Mouse (Mus musculus): Measurements from ENCODE around the gene 1110002E22Rik. TPM values are rescaled to one million over a fixed set of nuclear protein-coding genes. Genes with fewer than 3 reads are reported as not detected.

Gene 1110002E22Rik
- polyA plus RNA-seq, 1 experiment from 2014 or later = 0.22 TPM

- Histone ChIP-seq H3K27ac (replicated peaks) (no peak overlapping the region), H3K4me1 (peaks cover 34% of the 10 kb centered on the region), H3K9me3 (no peaks in the 10 kb centered on the region), H3K36me3 (no peaks in the 10 kb centered on the region), H3K27me3 (no peaks in the 10 kb centered on the region), H3K4me3 (no peak overlapping the region), H3K4me2 (replicated peaks) (no peak overlapping the region), H3K9ac (replicated peaks) (no peak overlapping the region)
- 95% methylated on average over 12 of the region's 12 CpGs for WGBS
- ATAC-seq (replicated peaks) = no peak
These were observed 3.3 kb downstream of the 1110002E22Rik start for GRCm38 (mm10) chr3:138068103-138068502.

- 73% methylated on average over 18 of the region's 18 CpGs for WGBS
- Histone ChIP-seq H3K36me3 (no peaks in the 10 kb centered on the region), H3K4me2 (replicated peaks) (no peak overlapping the region), H3K9me3 (no peaks in the 10 kb centered on the region), H3K9ac (replicated peaks) (no peak overlapping the region), H3K4me3 (no peak overlapping the region), H3K27ac (replicated peaks) (no peak overlapping the region), H3K4me1 (peaks cover 22% of the 10 kb centered on the region), H3K27me3 (no peaks in the 10 kb centered on the region)
- no peak for ATAC-seq (replicated peaks)
These were observed 5.1 kb downstream of the 1110002E22Rik start for GRCm38 (mm10) chr3:138069756-138070511.

GRCm38 (mm10) chr3:138071004-138071403 lies 6.2 kb downstream of the 1110002E22Rik start:
- Histone ChIP-seq H3K27me3 (no peaks in the 10 kb centered on the region), H3K9ac (replicated peaks) (no peak overlapping the region), H3K4me3 (no peak overlapping the region), H3K9me3 (no peaks in the 10 kb centered on the region), H3K36me3 (no peaks in the 10 kb centered on the region), H3K4me1 (peaks cover 15% of the 10 kb centered on the region), H3K4me2 (replicated peaks) (no peak overlapping the region), H3K27ac (replicated peaks) (no peak overlapping the region)
- no peak for ATAC-seq (replicated peaks)
- WGBS = 4% methylated on average over 1 of the region's 1 CpGs

- 84% methylated on average over 10 of the region's 10 CpGs for WGBS
- no peak overlapping the region for H3K27ac ChIP-seq (replicated peaks)
- no peaks in the 10 kb centered on the region for H3K27me3 ChIP-seq
- no peaks in the 10 kb centered on the region for H3K36me3 ChIP-seq
- no peak overlapping the region for H3K4me2 ChIP-seq (replicated peaks)
- no peak for ATAC-seq (replicated peaks)
- peaks cover 10% of the 10 kb centered on the region for H3K4me1 ChIP-seq
- no peak overlapping the region for H3K9ac ChIP-seq (replicated peaks)
- H3K4me3 ChIP-seq = no peak overlapping the region
- H3K9me3 ChIP-seq = no peaks in the 10 kb centered on the region
These were observed 6.7 kb downstream of the 1110002E22Rik start for GRCm38 (mm10) chr3:138071476-138072073.

DNA sequence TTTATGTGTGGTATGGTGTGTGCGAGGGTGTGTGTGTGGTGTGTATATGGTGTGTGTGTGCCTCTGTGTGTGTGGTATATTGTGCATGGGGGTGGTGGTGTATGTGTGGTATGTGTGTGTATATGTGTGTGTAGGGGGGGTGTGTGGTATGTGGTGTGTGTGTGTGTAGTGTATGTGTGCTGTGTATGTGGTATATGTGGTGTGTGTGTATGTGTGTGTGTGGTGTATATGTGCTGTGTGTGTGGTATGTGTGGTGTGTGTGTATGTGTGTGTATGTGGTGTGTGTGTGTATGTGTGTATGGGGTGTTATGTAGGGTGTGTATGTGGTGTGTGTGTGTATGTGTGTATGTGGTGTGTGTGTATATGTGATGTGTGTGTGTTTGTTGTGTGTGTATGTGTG lies 9.4 kb downstream of the 1110002E22Rik start:
- H3K4me1 ChIP-seq = peaks cover 17% of the 10 kb centered on the region; the same call in 1 of the 2 replicates
- 100% methylated on average over 1 of the region's 1 CpGs for WGBS
- no peak for ATAC-seq (replicated peaks)

DNA sequence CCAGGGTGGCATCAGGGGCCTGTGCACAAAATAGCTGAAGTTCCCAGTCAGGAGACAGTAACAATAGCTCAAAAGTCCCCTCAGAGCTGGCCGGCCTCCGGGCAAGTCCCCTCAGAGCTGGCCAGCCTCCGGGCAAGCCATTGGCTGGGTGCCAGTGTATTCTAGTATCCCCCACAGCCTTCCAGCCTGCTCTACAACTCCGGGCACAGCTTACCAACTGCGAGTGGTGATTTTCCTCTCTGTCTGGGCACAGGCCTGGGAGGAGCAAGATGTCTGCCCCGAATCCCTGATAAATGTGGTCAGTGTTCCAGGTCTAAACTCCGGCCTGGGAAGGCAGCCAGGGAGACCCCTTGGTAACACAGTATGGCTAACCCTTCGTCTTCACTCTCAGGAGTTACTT lies 10.4 kb downstream of the 1110002E22Rik start:
- Histone ChIP-seq H3K27me3 (no peaks in the 10 kb centered on the region), H3K27ac (replicated peaks) (no peak overlapping the region), H3K36me3 (no peaks in the 10 kb centered on the region), H3K9ac (replicated peaks) (no peak overlapping the region), H3K4me1 (peaks cover 17% of the 10 kb centered on the region; the same call in 1 of the 2 replicates), H3K4me3 (no peak overlapping the region), H3K4me2 (replicated peaks) (no peak overlapping the region), H3K9me3 (no peaks in the 10 kb centered on the region)
- WGBS = 42% methylated on average over 8 of the region's 8 CpGs
- peak; percentile 44; the same call in 1 of the 2 replicates for ATAC-seq (replicated peaks)

More for the DNA sequence above, 9.4 kb downstream of the 1110002E22Rik start:
- H3K4me2 ChIP-seq (replicated peaks) = no peak overlapping the region
- H3K27ac ChIP-seq (replicated peaks) = no peak overlapping the region
- no peak overlapping the region for H3K4me3 ChIP-seq
- no peak overlapping the region for H3K9ac ChIP-seq (replicated peaks)
- no peaks in the 10 kb centered on the region for H3K9me3 ChIP-seq
- H3K36me3 ChIP-seq = no peaks in the 10 kb centered on the region
- no peaks in the 10 kb centered on the region for H3K27me3 ChIP-seq

- H3K36me3 ChIP-seq = no peaks in the 10 kb centered on the region
- peak; percentile 86 for ATAC-seq (replicated peaks)
- 38% methylated on average over 11 of the region's 11 CpGs for WGBS
These were observed 12.9 kb downstream of the 1110002E22Rik start for GRCm38 (mm10) chr3:138077476-138078340.

DNA sequence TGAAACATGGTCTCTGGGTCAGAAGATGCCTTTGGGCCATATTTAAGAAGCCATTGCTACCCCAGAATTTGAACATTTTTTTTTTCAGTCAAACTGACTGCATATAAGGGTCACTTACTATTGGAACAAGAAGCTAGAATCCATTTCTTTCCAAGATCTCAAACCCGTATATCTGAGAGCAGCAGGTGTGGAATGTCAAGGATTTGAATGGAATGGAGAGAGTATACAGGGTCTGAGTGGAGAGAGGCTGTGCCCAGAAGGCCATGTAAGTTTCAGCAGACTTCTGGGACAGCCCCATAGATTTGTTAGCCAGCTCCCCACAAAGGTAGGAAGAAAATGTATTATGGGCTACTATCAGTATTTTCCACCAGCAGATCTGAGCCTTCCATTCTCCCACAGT lies 13.8 kb downstream of the 1110002E22Rik start:
- 69% methylated on average over 1 of the region's 1 CpGs for WGBS

More at GRCm38 (mm10) chr3:138077476-138078340, 12.9 kb downstream of the 1110002E22Rik start:
- Histone ChIP-seq H3K4me3 (no peak overlapping the region), H3K4me2 (replicated peaks) (no peak overlapping the region; the same call in 1 of the 2 replicates), H3K9ac (replicated peaks) (no peak overlapping the region), H3K27me3 (no peaks in the 10 kb centered on the region), H3K4me1 (peaks cover 17% of the 10 kb centered on the region; the same call in 1 of the 2 replicates), H3K9me3 (no peaks in the 10 kb centered on the region), H3K27ac (replicated peaks) (peak overlapping the region; percentile 48; the same call in 1 of the 2 replicates)

GRCm38 (mm10) chr3:138083073-138083637 lies 18.3 kb downstream of the 1110002E22Rik start:
- ATAC-seq (replicated peaks) = no peak
- 83% methylated on average over 1 of the region's 1 CpGs for WGBS
- H3K9me3 ChIP-seq = no peaks in the 10 kb centered on the region
- no peaks in the 10 kb centered on the region for H3K36me3 ChIP-seq
- H3K27ac ChIP-seq (replicated peaks) = no peak overlapping the region
- H3K4me3 ChIP-seq = no peak overlapping the region
- H3K9ac ChIP-seq (replicated peaks) = no peak overlapping the region
- H3K4me2 ChIP-seq (replicated peaks) = no peak overlapping the region
- no peaks in the 10 kb centered on the region for H3K27me3 ChIP-seq
- H3K4me1 ChIP-seq = peaks cover 3% of the 10 kb centered on the region; the same call in 1 of the 2 replicates

More for the DNA sequence above, 13.8 kb downstream of the 1110002E22Rik start:
- no peaks in the 10 kb centered on the region for H3K36me3 ChIP-seq
- no peak overlapping the region for H3K9ac ChIP-seq (replicated peaks)
- no peak for ATAC-seq (replicated peaks)
- no peak overlapping the region for H3K4me2 ChIP-seq (replicated peaks)
- peaks cover 20% of the 10 kb centered on the region; the same call in 1 of the 2 replicates for H3K4me1 ChIP-seq
- H3K27ac ChIP-seq (replicated peaks) = no peak overlapping the region
- no peaks in the 10 kb centered on the region for H3K27me3 ChIP-seq
- no peak overlapping the region for H3K4me3 ChIP-seq
- no peaks in the 10 kb centered on the region for H3K9me3 ChIP-seq

DNA sequence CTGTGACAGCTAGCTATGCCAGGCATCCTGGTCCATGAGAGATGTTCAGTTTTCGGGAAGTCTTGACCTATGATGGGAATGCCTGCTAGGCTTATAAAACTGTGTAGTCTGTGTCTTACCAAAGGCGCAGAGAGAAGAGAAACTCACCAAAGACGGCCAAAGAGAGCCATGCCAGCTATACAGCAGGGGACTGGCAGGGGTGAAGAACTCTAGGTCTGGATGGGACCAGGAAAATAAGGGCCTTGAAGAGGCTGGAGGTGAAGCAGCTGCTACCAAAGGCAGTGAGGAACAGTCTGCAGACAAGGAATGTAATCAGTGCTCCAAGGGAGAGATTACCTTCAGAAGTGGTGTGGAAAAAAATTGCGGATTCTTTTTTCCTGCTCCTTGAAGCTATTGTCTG lies 19.0 kb downstream of the 1110002E22Rik start:
- Histone ChIP-seq H3K4me2 (replicated peaks) (no peak overlapping the region), H3K9ac (replicated peaks) (no peak overlapping the region), H3K36me3 (no peaks in the 10 kb centered on the region), H3K27ac (replicated peaks) (no peak overlapping the region), H3K27me3 (no peaks in the 10 kb centered on the region), H3K4me1 (peaks cover 3% of the 10 kb centered on the region; the same call in 1 of the 2 replicates), H3K4me3 (no peak overlapping the region), H3K9me3 (no peaks in the 10 kb centered on the region)
- WGBS = 70% methylated on average over 4 of the region's 4 CpGs
- no peak for ATAC-seq (replicated peaks)

DNA sequence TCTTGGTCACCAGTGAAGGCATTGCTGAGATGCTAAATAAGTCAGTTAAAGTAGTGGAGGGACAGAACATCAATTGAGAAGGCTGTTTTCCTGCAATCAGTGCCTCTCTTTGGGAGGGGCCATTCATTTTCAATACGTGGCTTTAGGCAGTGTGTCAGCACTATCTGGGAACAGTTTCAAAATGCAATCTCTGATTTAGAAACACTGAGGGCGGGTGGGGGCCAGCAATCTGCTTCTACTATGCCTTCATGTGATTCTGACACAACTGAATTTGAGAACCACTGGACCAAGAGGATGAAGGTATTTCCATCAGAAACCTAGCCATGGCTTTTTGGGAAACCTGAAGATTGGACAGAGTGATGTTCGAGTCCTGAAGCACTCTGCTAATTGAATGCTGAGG lies 30.4 kb downstream of the 1110002E22Rik start:
- peaks cover 20% of the 10 kb centered on the region for H3K4me1 ChIP-seq
- H3K27ac ChIP-seq (replicated peaks) = peak overlapping the region; percentile 9; the same call in 1 of the 2 replicates
- H3K36me3 ChIP-seq = no peaks in the 10 kb centered on the region
- no peak overlapping the region for H3K4me2 ChIP-seq (replicated peaks)
- H3K9ac ChIP-seq (replicated peaks) = no peak overlapping the region
- no peaks in the 10 kb centered on the region for H3K27me3 ChIP-seq
- 53% methylated on average over 3 of the region's 3 CpGs for WGBS
- H3K4me3 ChIP-seq = no peak overlapping the region
- ATAC-seq (replicated peaks) = peak; percentile 38; the same call in 1 of the 2 replicates
- H3K9me3 ChIP-seq = no peaks in the 10 kb centered on the region
